Mouse (Mus musculus): ENCODE results near the gene Mknk2. TPM values are rescaled to one million over a fixed set of nuclear protein-coding genes. Genes with fewer than 3 reads are reported as not detected.
A peak's percentile ranks its signal among the peaks of the same experiment; 100 is the strongest.

Mknk2 gene
- polyA plus RNA-seq, 1 experiment from 2014 or later: 74.9 TPM

DNA sequence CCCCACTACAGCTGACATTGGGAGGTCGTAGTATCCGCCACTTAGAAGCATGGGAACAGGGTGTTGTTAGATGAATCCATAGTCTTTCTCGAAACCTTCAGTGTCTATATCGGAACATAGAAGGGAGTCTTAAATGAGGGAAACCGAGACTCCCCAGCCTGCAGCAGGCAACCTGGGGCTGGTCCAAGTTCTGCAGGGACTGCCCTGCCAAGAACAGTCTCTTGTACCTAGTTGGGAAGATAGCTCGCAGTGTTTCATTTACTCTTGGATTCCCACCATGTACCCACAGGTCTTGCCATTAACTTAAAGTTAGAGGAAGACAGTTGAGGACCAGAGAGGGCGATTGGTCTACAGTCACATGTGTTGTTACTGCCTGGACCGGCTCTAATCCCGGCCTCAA lies 57.5 kb downstream of the Mknk2 start:
- ATAC-seq (ENCODE audit: insufficient read depth): no peak
- no peak overlapping the region for H3K4me3 ChIP-seq (replicated peaks)
- no peak overlapping the region for H3K4me2 ChIP-seq
- H3K36me3 ChIP-seq (replicated peaks): peaks cover 6% of the 10 kb centered on the region; the same call in 1 of the 2 replicates
- H3K27me3 ChIP-seq: no peaks in the 10 kb centered on the region
- peaks cover 63% of the 10 kb centered on the region for H3K4me1 ChIP-seq (replicated peaks)
- WGBS (ENCODE audit: insufficient replicate concordance): 80% methylated on average over 9 of the region's 9 CpGs
- H3K9me3 ChIP-seq (replicated peaks): no peaks in the 10 kb centered on the region
- no peak overlapping the region for H3K9ac ChIP-seq
- peak overlapping the region; percentile 99 for H3K27ac ChIP-seq (replicated peaks)

DNA sequence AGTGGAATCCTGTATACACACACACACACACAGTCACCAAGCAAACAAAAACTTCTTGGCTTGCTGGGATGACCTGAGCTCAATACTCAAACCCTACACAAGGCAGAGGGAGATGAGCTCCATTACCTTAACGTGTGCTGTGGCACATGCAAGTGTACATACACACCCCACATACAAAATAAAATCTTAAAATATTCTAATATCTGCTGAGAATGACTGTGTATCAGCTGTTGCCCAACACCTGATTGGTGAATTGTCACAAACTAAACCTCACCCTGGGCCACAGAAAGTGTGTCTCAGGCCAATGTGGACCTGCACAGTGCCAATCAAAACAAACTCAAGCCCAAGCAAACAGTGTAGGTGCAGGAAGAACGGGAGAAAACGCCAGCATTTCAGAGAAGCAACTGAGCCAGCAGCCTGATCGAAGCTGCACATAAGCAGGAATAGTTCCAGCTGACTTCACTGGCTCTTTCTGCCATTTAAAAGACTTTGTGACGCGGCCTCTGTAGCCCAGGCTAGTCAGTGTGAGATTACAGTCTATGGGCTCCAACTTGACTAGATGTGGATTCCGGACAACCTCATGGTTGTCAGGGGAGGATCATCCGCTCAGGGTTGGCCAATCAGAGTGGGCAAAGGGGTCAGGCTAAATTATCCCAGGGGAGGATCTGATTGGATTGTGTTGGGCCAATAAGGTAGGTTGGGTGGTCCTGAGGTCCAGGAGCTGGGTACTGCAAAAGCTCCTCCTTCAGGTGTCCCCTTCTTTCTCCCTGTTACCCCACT lies 58.3 kb downstream of the Mknk2 start:
- Histone ChIP-seq H3K4me2 (no peak overlapping the region), H3K27ac (replicated peaks) (peak overlapping the region; percentile 99; the same call in 1 of the 2 replicates), H3K36me3 (replicated peaks) (peaks cover 13% of the 10 kb centered on the region), H3K4me3 (replicated peaks) (no peak overlapping the region), H3K9ac (no peak overlapping the region), H3K4me1 (replicated peaks) (peaks cover 56% of the 10 kb centered on the region), H3K9me3 (replicated peaks) (no peaks in the 10 kb centered on the region), H3K27me3 (no peaks in the 10 kb centered on the region)
- ATAC-seq (ENCODE audit: insufficient read depth): no peak
- WGBS (ENCODE audit: insufficient replicate concordance): 62% methylated on average over 8 of the region's 8 CpGs

- ATAC-seq (ENCODE audit: insufficient read depth): no peak
- Histone ChIP-seq H3K4me3 (replicated peaks) (no peak overlapping the region), H3K4me2 (no peak overlapping the region), H3K27ac (replicated peaks) (no peak overlapping the region), H3K4me1 (replicated peaks) (peaks cover 41% of the 10 kb centered on the region), H3K9ac (no peak overlapping the region), H3K27me3 (no peaks in the 10 kb centered on the region), H3K9me3 (replicated peaks) (no peaks in the 10 kb centered on the region), H3K36me3 (replicated peaks) (peaks cover 28% of the 10 kb centered on the region)
- 36% methylated on average over 9 of the region's 9 CpGs for WGBS (ENCODE audit: insufficient replicate concordance)
These were observed 59.7 kb downstream of the Mknk2 start for GRCm38 (mm10) chr10:80618181-80618580.

Other genes starting within 250 kb of the Mknk2 start
- gene Tcf3, start 244.5 kb downstream of the Mknk2 start, polyA plus RNA-seq (2015; fragmentation: Nextera tagmentation; extraction: Ambion mirVana): 52.8 and 59.5 TPM in 2 replicates
- gene Onecut3, start 183.3 kb downstream of the Mknk2 start, polyA plus RNA-seq (2015; fragmentation: Nextera tagmentation; extraction: Ambion mirVana): not detected in 2 replicates
- 0.02 TPM in 1 of 2 replicates, not detected in the other for gene Atp8b3, start 139.0 kb downstream of the Mknk2 start, polyA plus RNA-seq (2015; fragmentation: Nextera tagmentation; extraction: Ambion mirVana)
- 12.8 and 15.6 TPM in 2 replicates for gene Rexo1, start 116.6 kb downstream of the Mknk2 start, polyA plus RNA-seq (2015; fragmentation: Nextera tagmentation; extraction: Ambion mirVana)
- 11.7 and 12.1 TPM in 2 replicates for gene Klf16, start 100.8 kb downstream of the Mknk2 start, polyA plus RNA-seq (2015; fragmentation: Nextera tagmentation; extraction: Ambion mirVana)
- 50.8 and 62.8 TPM in 2 replicates for gene Abhd17a, start 87.8 kb downstream of the Mknk2 start, polyA plus RNA-seq (2015; fragmentation: Nextera tagmentation; extraction: Ambion mirVana)
- 41.9 and 45.3 TPM in 2 replicates for gene Scamp4, start 75.2 kb downstream of the Mknk2 start, polyA plus RNA-seq (2015; fragmentation: Nextera tagmentation; extraction: Ambion mirVana)
- 4.8 and 5.8 TPM in 2 replicates for gene Adat3, start 75.2 kb downstream of the Mknk2 start, polyA plus RNA-seq (2015; fragmentation: Nextera tagmentation; extraction: Ambion mirVana)
- gene Gm49322, start 72.1 kb downstream of the Mknk2 start, polyA plus RNA-seq (2015; fragmentation: Nextera tagmentation; extraction: Ambion mirVana): 1.5 TPM in 2 replicates
- 49.7 and 60.4 TPM in 2 replicates for gene Csnk1g2, start 55.3 kb downstream of the Mknk2 start, polyA plus RNA-seq (2015; fragmentation: Nextera tagmentation; extraction: Ambion mirVana)
- 14.4 and 15.9 TPM in 2 replicates for gene Btbd2, start 21.0 kb downstream of the Mknk2 start, polyA plus RNA-seq (2015; fragmentation: Nextera tagmentation; extraction: Ambion mirVana)
- gene Mob3a, start 23.9 kb upstream of the Mknk2 start, polyA plus RNA-seq (2015; fragmentation: Nextera tagmentation; extraction: Ambion mirVana): 28.0 and 31.6 TPM in 2 replicates
- gene Izumo4, start 24.1 kb upstream of the Mknk2 start, polyA plus RNA-seq (2015; fragmentation: Nextera tagmentation; extraction: Ambion mirVana): 7.1 and 8.1 TPM in 2 replicates
- 20.2 and 21.8 TPM in 2 replicates for gene Ap3d1, start 64.2 kb upstream of the Mknk2 start, polyA plus RNA-seq (2015; fragmentation: Nextera tagmentation; extraction: Ambion mirVana)
- 8.1 and 9.3 TPM in 2 replicates for gene Dot1l, start 77.1 kb upstream of the Mknk2 start, polyA plus RNA-seq (2015; fragmentation: Nextera tagmentation; extraction: Ambion mirVana)
- gene Sf3a2, start 120.1 kb upstream of the Mknk2 start, polyA plus RNA-seq (2015; fragmentation: Nextera tagmentation; extraction: Ambion mirVana): 31.3 and 32.8 TPM in 2 replicates
- 73.6 and 83.0 TPM in 2 replicates for gene Plekhj1, start 120.5 kb upstream of the Mknk2 start, polyA plus RNA-seq (2015; fragmentation: Nextera tagmentation; extraction: Ambion mirVana)
- gene Amh, start 127.1 kb upstream of the Mknk2 start, polyA plus RNA-seq (2015; fragmentation: Nextera tagmentation; extraction: Ambion mirVana): 0.10 and 0.12 TPM in 2 replicates
- 0.97 and 1.3 TPM in 2 replicates for gene Jsrp1, start 135.4 kb upstream of the Mknk2 start, polyA plus RNA-seq (2015; fragmentation: Nextera tagmentation; extraction: Ambion mirVana)
- 1,470 and 1,719 TPM in 2 replicates for gene Oaz1, start 148.5 kb upstream of the Mknk2 start, polyA plus RNA-seq (2015; fragmentation: Nextera tagmentation; extraction: Ambion mirVana)
- not detected in 2 replicates for gene Lingo3, start 165.9 kb upstream of the Mknk2 start, polyA plus RNA-seq (2015; fragmentation: Nextera tagmentation; extraction: Ambion mirVana)
- 115 TPM in 2 replicates for gene Lsm7, start 177.1 kb upstream of the Mknk2 start, polyA plus RNA-seq (2015; fragmentation: Nextera tagmentation; extraction: Ambion mirVana)
- 63.9 and 69.6 TPM in 2 replicates for gene Sppl2b, start 177.2 kb upstream of the Mknk2 start, polyA plus RNA-seq (2015; fragmentation: Nextera tagmentation; extraction: Ambion mirVana)
- 0.05 TPM in 1 of 2 replicates, not detected in the other for gene Tmprss9, start 193.7 kb upstream of the Mknk2 start, polyA plus RNA-seq (2015; fragmentation: Nextera tagmentation; extraction: Ambion mirVana)
- gene Timm13, start 222.9 kb upstream of the Mknk2 start, polyA plus RNA-seq (2015; fragmentation: Nextera tagmentation; extraction: Ambion mirVana): 163 and 165 TPM in 2 replicates
- gene Lmnb2, start 240.1 kb upstream of the Mknk2 start, polyA plus RNA-seq (2015; fragmentation: Nextera tagmentation; extraction: Ambion mirVana): 11.0 and 12.4 TPM in 2 replicates